Mouse (Mus musculus) cerebellum, adult 11-12 months (tissue): ENCODE data around the gene Hspa12b.

Experiments used
- DNase-seq: peaks from one replicate; pipeline ENCODE4 v3.0.0; 2022

The Hspa12b gene

GRCm38 (mm10) chr2:131186771-131187601, 59.9 kb downstream of the Hspa12b start, which contains the start of the genes Cdc25b and Spef1:
Gene Cdc25b, plus strand, starts transcription at chr2:131186949.
Gene Spef1, minus strand, starts transcription at chr2:131187282.
- DNase-seq = peak; percentile 87

GRCm38 (mm10) chr2:131187602-131187922, 60.5 kb downstream of the Hspa12b start:
- no peak for DNase-seq

GRCm38 (mm10) chr2:131188311-131188710, 61.2 kb downstream of the Hspa12b start:
- no peak for DNase-seq

- DNase-seq = no peak
These were observed 62.6 kb downstream of the Hspa12b start for GRCm38 (mm10) chr2:131189521-131190309.

- DNase-seq = no peak
These were observed 63.4 kb downstream of the Hspa12b start for GRCm38 (mm10) chr2:131190344-131191004.

- DNase-seq = no peak
These were observed 63.9 kb downstream of the Hspa12b start for GRCm38 (mm10) chr2:131191005-131191390.
